Mouse (Mus musculus): ENCODE data around the gene Olfr740.

The Olfr740 gene

GRCm38 (mm10) chr14:50445245-50445644 is at the start of gene Olfr740:
TSS of gene Olfr740 (plus strand) at chr14:50445545.
- DNase-seq (ENCODE audit: low spot score) = no peak

GRCm38 (mm10) chr14:50407268-50407667 is 38.1 kb upstream of the Olfr740 start, which contains the start of gene Olfr738:
TSS of gene Olfr738 (plus strand) at chr14:50407568.
- DNase-seq (ENCODE audit: low spot score) = no peak

- no peak for DNase-seq (ENCODE audit: low spot score)
These were observed 27.0 kb upstream of the Olfr740 start, which contains the start of gene Olfr739 for GRCm38 (mm10) chr14:50418326-50418725. TSS of gene Olfr739 (plus strand) at chr14:50418626.

GRCm38 (mm10) chr14:50472438-50472837 is 27.1 kb downstream of the Olfr740 start, which contains the start of gene Olfr741:
TSS of gene Olfr741 (plus strand) at chr14:50472738.
- no peak for DNase-seq (ENCODE audit: low spot score)

- DNase-seq (ENCODE audit: low spot score) = no peak
These were observed 33.1 kb downstream of the Olfr740 start for GRCm38 (mm10) chr14:50478406-50478805.

- DNase-seq (ENCODE audit: low spot score) = no peak
These were observed 58.0 kb downstream of the Olfr740 start, which contains the start of gene Olfr742 for GRCm38 (mm10) chr14:50503300-50503699. TSS of gene Olfr742 (plus strand) at chr14:50503600.

All from T-cell, adult 2 months (primary cell).